Mouse (Mus musculus): ENCODE results near the gene Coq5. TPM values are rescaled to one million over a fixed set of nuclear protein-coding genes. Genes with fewer than 3 reads are reported as not detected.

Gene Coq5
- polyA plus RNA-seq, 1 experiment from 2014 or later: 57.3 TPM

Other genes starting within 250 kb of the Coq5 start
- gene Gm10401, start 181.4 kb upstream of the Coq5 start, polyA plus RNA-seq (2015; fragmentation: Nextera tagmentation; extraction: Ambion mirVana): 39.1 and 39.3 TPM in 2 replicates
- gene Acads, start 160.3 kb upstream of the Coq5 start, polyA plus RNA-seq (2015; fragmentation: Nextera tagmentation; extraction: Ambion mirVana): 21.6 and 23.1 TPM in 2 replicates
- 36.9 and 38.0 TPM in 2 replicates for gene Unc119b, start 144.7 kb upstream of the Coq5 start, polyA plus RNA-seq (2015; fragmentation: Nextera tagmentation; extraction: Ambion mirVana)
- gene Mlec, start 121.5 kb upstream of the Coq5 start, polyA plus RNA-seq (2015; fragmentation: Nextera tagmentation; extraction: Ambion mirVana): 30.6 and 33.6 TPM in 2 replicates
- 11.2 and 14.2 TPM in 2 replicates for gene Cabp1, start 85.3 kb upstream of the Coq5 start, polyA plus RNA-seq (2015; fragmentation: Nextera tagmentation; extraction: Ambion mirVana)
- gene Pop5, start 43.8 kb upstream of the Coq5 start, polyA plus RNA-seq (2015; fragmentation: Nextera tagmentation; extraction: Ambion mirVana): 102 TPM in 2 replicates
- 187 and 218 TPM in 2 replicates for gene Rnf10, start 6.8 kb upstream of the Coq5 start, polyA plus RNA-seq (2015; fragmentation: Nextera tagmentation; extraction: Ambion mirVana)
- 1,255 and 1,318 TPM in 2 replicates for gene Dynll1, start 21.3 kb downstream of the Coq5 start, polyA plus RNA-seq (2015; fragmentation: Nextera tagmentation; extraction: Ambion mirVana)
- 142 and 146 TPM in 2 replicates for gene Srsf9, start 47.5 kb downstream of the Coq5 start, polyA plus RNA-seq (2015; fragmentation: Nextera tagmentation; extraction: Ambion mirVana)
- gene Gatc, start 61.5 kb downstream of the Coq5 start, polyA plus RNA-seq (2015; fragmentation: Nextera tagmentation; extraction: Ambion mirVana): 32.3 and 45.2 TPM in 2 replicates
- gene Triap1, start 61.6 kb downstream of the Coq5 start, polyA plus RNA-seq (2015; fragmentation: Nextera tagmentation; extraction: Ambion mirVana): 51.0 and 53.7 TPM in 2 replicates
- gene Cox6a1, start 69.3 kb downstream of the Coq5 start, polyA plus RNA-seq (2015; fragmentation: Nextera tagmentation; extraction: Ambion mirVana): 1,223 and 1,255 TPM in 2 replicates
- 59.9 and 60.3 TPM in 2 replicates for gene Msi1, start 149.9 kb downstream of the Coq5 start, polyA plus RNA-seq (2015; fragmentation: Nextera tagmentation; extraction: Ambion mirVana)
- 0.54 TPM in 1 of 2 replicates, not detected in the other for gene Pla2g1b, start 186.6 kb downstream of the Coq5 start, polyA plus RNA-seq (2015; fragmentation: Nextera tagmentation; extraction: Ambion mirVana)
- gene Sirt4, start 205.1 kb downstream of the Coq5 start, polyA plus RNA-seq (2015; fragmentation: Nextera tagmentation; extraction: Ambion mirVana): 27.3 and 32.2 TPM in 2 replicates
- gene Pxn, start 227.0 kb downstream of the Coq5 start, polyA plus RNA-seq (2015; fragmentation: Nextera tagmentation; extraction: Ambion mirVana): 22.0 and 24.3 TPM in 2 replicates